Mouse (Mus musculus): ENCODE measurements around the gene Chst11. TPM values are rescaled to one million over a fixed set of nuclear protein-coding genes. Genes with fewer than 3 reads are reported as not detected.

Gene Chst11
- total RNA-seq, 2 experiments from 2014 or later: 40.8 to 75.4 TPM

DNA sequence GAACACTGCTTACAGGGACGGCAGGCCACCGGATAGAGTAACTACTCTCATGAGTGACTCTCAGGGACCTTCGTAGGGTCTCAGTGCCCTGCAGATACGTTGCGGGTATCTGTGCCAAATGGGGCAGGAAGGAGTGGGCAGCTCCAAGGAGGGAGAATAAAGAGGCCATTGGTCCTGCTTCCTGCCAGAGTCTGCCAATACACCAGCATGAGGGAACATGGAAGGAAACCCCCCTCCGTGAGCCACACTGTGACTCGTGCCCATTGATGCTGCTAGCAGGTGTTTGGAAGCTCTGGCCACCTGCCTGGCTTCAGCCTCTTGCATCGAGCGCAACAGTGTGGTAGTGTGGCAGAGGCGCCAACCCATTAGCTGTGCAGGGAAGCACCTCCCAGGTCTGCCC is 157.8 kb downstream of the Chst11 start:
- DNase-seq: no peak

- DNase-seq: no peak
These were observed 160.5 kb downstream of the Chst11 start for GRCm38 (mm10) chr10:83145836-83146235.

DNA sequence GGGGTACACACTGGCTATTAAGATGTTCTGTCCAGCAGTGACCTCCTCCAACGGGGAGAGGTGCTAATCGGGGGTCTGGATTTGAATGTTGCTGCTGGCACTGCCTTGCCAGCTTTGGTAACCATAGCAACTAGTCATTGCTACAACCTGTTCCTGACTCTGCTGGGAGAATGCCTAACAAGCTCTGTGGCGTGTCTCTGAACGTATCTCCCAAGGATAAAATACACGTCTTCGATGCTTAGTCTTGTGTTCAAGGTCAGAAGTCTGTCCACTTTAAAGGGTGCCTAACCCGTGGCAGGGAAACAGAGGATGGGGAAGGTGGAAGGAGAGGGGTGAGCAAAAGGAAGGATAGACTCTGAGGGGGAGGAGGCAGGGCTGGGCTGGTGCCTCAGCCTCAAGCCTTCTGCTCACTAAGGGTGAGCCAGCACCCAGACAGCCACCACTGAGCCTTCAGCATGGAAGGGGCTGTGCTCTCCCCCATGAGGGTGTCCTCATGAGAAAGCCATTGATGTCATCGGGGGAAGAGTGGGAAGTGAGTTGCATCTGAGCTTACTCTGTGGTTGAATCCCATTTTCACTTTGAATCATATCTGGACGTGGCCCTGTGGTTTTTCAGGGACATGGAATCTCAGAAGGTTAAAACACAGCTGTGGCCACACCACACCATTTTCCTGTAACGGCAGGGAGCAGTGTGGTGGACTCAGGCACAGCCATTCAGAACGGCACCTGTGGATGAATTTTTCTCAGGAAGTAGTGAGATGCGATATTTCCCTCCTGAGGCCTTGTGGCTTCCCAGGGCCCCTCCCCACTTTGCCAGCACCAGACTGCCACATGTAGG is 164.3 kb downstream of the Chst11 start:
- no peak for DNase-seq

DNA sequence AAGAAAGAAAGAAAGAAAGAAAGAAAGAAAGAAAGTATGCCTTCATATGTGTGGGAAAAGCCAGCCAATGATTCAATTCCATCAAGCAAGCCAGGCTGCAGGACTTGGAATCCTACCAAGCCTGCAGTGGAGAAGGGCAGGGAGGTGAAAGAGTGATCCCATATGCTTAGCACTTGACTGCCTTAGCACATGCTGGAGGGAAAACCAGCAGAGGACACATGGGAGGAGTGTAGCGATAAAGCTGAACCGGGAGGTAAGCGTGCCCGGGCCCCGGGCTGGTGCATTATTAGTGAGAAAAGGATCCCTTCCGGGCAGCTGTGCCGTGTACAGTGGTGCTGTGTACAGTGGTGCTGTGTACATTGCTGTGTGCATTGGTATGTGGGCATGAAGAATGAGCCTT is 165.3 kb downstream of the Chst11 start:
- peak in 1 of 2 experiments; percentile 51 for DNase-seq

DNA sequence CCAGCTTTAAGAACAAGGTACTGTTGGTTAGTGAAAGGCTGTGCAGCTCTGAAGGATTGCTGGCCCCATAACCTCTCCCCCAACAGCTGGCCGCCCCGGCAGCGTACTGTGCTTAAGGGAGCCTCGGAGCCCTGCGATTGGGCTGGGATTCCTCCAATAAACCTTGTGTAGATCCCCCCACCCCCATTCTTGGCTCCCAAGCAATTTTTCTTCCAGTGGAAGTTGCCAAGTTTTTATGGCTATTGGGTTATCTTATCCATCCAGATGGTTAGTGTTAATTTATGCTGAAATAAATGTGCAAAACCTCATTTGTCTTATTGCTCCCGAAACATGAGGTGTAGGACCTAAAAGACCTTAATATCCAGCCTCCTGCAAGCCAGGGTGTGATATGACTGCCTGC is 166.1 kb downstream of the Chst11 start:
- peak; percentile 51 to 59 for DNase-seq

DNA sequence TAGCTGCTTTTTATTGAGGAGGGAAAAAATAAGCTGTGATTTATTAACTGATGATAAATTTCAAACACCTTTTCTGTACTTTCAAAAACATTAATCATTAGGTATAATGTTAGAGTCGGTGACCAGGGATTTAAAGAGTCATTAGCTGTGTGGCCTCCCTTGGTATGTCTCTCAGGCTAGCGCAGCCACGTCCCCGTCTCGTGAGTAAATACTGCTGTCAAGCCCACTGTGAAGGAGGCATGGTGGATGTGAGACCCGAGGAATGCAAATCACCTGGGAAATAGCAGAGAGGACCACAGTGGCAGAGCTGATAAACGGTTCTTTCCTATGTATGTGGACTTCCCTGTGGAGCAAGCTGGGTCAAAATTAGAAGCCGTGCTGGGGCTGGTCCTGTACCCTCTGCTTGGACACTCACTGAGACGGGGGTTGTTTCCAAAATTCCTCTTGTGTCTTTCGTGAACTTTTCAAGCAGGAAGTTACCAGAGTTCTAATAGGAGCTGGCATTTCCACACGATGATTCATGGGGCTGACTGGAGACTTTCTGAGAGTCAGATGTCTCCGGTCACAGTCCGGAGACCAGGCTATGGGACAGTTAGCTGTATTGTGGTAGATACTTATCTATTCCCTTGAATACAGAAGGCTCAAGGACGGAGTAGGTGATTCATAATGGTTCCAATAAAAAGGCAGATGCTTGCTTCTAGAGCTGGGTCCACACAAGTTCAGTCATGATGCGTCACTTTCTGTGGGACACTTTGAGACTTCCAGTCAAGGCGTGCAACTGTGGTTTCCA is 166.8 kb downstream of the Chst11 start:
- peak; percentile 73 to 74 for DNase-seq

- DNase-seq: no peak
These were observed 167.4 kb downstream of the Chst11 start for GRCm38 (mm10) chr10:83152723-83153122.

DNA sequence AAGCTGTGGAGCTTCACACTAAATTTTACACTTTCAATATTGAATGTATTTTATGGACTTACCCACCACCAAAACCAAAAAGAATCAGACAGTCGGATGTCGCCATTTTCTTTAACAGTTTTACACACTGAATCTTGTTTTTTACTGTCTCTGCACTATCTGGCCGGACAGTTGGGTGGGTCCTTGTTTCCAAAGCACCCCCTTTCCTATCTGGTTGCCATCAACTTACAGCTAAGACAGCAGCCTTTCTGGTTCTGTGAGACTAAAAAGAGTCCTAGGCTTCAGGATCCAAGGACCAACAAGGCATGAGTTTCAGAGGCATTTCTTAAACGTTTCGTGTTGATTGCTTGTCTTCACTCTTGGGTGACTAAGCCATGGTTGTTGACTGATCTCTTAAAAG is 168.1 kb downstream of the Chst11 start:
- no peak for DNase-seq

DNA sequence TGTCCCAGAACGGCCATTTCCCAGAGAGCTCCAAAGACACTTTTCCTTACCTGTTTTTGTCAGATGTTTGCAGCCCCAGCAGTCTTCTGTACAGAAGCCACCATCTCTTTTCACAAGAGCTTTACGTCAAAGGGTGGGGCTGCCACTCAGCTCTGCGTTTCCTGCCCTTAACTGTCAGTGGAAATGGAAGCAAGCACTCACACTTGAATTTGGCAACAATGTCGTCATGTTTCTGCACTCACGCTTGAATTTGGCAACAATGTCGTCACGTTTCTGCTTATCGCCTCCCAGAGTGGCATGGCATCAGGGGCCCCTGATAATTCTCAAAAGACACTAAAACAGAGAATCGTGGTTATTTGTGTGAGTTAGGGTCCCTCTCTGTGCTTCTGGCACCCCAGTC is 168.6 kb downstream of the Chst11 start:
- DNase-seq: no peak

GRCm38 (mm10) chr10:83157289-83157688 is 172.0 kb downstream of the Chst11 start:
- no peak for DNase-seq

DNA sequence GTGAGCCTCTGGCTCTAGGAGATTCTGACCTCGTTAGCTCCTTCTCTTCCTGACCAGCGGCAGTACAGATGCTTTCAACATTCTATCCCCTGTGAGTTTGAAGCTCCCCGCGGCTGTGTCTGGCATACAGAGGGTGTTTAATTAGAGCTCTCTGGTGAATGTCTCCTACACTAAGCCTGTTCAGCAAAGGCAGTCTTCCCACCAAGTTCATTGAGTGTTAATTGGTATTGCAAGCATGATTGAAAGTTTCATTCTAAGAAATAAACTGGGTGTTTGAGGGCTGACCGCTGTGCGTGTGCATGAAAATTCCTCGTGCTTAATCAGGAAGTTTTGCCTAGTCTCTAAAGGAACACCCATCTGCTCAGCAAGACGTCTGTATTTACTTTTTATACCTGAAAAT is 173.0 kb downstream of the Chst11 start:
- no peak for DNase-seq

DNA sequence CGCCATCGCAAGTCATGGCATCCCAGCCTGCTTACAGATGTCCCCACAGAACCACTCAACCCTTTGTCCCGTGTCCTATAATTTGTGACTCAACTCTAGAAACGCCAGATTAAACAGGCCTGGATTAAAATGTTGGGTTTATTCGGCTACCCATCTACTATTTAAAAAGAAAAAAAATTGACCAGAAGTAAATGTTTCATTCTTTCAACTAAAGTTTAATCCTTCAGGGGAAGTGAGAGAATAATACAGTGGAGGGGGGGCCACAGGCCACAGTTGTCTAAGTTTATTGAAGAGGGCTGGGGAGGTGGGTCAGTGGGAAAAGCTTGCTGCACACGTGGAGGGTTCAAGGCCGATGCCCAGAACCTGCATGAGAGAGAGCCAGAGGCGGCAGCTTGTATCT is 173.9 kb downstream of the Chst11 start:
- no peak for DNase-seq

- DNase-seq: peak in 1 of 2 experiments; percentile 66
These were observed 176.5 kb downstream of the Chst11 start for GRCm38 (mm10) chr10:83161656-83162365.

- DNase-seq: no peak
These were observed 178.6 kb downstream of the Chst11 start for GRCm38 (mm10) chr10:83163946-83164345.

DNA sequence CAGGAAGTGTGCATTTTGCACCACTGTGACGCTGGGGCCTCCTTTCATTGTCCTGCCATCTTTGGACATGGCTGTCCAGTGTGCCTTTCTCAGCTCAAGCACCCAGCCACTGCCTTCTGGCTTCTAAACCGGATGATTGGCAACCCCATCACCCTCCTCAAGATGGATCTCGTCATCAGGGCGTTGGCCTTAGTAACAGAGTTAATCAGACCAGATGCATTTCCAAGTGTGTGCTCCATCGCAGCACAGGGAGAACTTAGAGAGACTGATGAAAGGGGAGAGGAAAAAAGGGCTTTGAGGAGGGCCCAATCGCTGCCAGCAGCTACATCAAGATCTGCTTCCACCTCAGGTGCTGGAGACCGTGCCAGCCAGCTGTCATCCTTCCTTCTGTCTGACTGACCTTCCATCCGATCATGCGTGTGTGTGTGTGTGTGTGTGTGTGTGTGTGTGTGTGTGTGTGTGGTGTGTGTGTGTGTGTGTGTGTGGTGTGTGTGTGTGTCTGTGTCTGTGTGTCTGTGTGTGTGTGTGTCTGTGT is 179.7 kb downstream of the Chst11 start:
- no peak for DNase-seq

- peak in 1 of 2 experiments; percentile 54 for DNase-seq
These were observed 180.4 kb downstream of the Chst11 start for GRCm38 (mm10) chr10:83165521-83166243.

DNA sequence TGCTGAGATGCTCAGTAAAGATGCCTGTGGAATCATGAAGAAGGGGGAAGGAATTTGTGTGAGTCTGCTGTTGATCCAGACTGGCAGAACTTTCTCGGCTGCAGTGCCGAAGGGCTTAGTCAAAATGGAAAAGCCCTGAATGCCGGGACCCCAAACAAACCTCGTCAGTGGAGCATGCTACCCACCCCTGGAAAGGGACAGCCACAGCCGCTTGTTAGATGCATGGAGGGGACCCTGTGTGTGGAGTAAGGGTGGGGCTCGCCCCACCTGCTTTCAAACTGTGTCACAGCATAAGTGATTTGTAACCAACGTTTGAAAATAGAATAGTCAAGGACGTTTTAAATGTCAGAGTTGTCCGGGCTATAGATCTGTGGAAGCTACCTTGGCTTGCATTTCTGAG is 181.0 kb downstream of the Chst11 start:
- peak in 1 of 2 experiments; percentile 34 for DNase-seq

- DNase-seq: peak in 1 of 2 experiments; percentile 42
These were observed 182.2 kb downstream of the Chst11 start for GRCm38 (mm10) chr10:83167492-83167891.

- DNase-seq: no peak
These were observed 183.2 kb downstream of the Chst11 start for GRCm38 (mm10) chr10:83168303-83169056.

DNA sequence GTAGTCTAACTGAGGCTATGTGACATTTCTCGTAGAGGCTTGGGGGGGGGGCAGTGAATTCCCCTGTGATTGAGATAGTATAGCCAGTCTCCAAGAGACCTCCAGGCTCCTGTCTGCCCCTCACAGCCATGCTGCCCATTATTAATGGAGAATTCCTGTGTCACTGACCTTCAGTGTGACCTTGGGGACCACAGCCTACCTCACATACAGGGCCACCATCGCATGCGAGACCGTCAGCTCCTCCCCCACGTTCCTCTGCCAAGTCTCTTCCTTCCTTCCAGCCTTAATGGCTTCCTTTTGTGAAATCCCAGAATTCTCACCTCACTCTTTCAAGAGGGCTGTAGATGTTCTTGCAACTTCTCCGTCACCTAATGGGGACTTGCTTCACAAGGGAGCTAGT is 184.3 kb downstream of the Chst11 start:
- peak in 1 of 2 experiments; percentile 55 for DNase-seq

DNA sequence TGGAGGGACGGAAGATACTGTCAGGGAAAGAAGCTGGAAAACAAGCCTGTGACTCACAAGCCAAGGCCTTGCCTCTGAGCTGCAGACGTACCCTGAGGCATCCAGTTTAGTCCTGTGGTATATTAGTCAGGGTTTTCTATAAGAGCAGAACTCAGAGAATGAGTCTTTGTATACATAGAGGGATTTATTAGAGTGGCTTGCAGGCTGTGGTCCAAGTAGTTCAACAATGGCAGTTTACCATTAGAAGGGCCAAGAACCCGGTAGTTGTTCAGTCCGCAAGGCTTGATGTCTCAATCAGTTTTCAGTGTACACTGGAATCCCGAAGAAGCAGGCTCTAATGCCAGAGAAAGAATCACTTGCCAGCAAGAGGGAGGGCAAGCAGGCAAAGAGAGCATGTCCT is 192.9 kb downstream of the Chst11 start:
- peak in 1 of 2 experiments; percentile 51 for DNase-seq
